Mouse (Mus musculus): Measurements from ENCODE around the gene Lztr1.
A peak's percentile ranks its signal among the peaks of the same experiment; 100 is the strongest.

The Lztr1 gene

GRCm38 (mm10) chr16:17508546-17509239 is at the start of gene Lztr1:
Gene Lztr1 (plus strand): TSS chr16:17508688.
- DNase-seq (ENCODE audit: low spot score in 2 of 2): peak; percentile 84 to 86

GRCm38 (mm10) chr16:17460254-17460653 is 48.2 kb upstream of the Lztr1 start:
- DNase-seq (ENCODE audit: low spot score in 2 of 2): peak; percentile 52 to 64

GRCm38 (mm10) chr16:17461596-17461995 is 46.9 kb upstream of the Lztr1 start:
- peak in 1 of 2 experiments; percentile 12 for DNase-seq (ENCODE audit: low spot score in 2 of 2)

GRCm38 (mm10) chr16:17463184-17463583 is 45.3 kb upstream of the Lztr1 start:
- peak in 1 of 2 experiments; percentile 16 for DNase-seq (ENCODE audit: low spot score in 2 of 2)

- DNase-seq (ENCODE audit: low spot score in 2 of 2): no peak
Observed at GRCm38 (mm10) chr16:17466875-17467663, 41.4 kb upstream of the Lztr1 start.

GRCm38 (mm10) chr16:17472498-17472897 is 36.0 kb upstream of the Lztr1 start:
- no peak for DNase-seq (ENCODE audit: low spot score in 2 of 2)

- peak in 1 of 2 experiments; percentile 23 for DNase-seq (ENCODE audit: low spot score in 2 of 2)
Observed at GRCm38 (mm10) chr16:17474091-17474490, 34.4 kb upstream of the Lztr1 start.

- no peak for DNase-seq (ENCODE audit: low spot score in 2 of 2)
Observed at GRCm38 (mm10) chr16:17474761-17475160, 33.7 kb upstream of the Lztr1 start.

GRCm38 (mm10) chr16:17475326-17475725 is 33.2 kb upstream of the Lztr1 start:
- DNase-seq (ENCODE audit: low spot score in 2 of 2): no peak

- DNase-seq (ENCODE audit: low spot score in 2 of 2): no peak
Observed at GRCm38 (mm10) chr16:17478331-17478943, 30.1 kb upstream of the Lztr1 start.

- no peak for DNase-seq (ENCODE audit: low spot score in 2 of 2)
Observed at GRCm38 (mm10) chr16:17481465-17481864, 27.0 kb upstream of the Lztr1 start.

- no peak for DNase-seq (ENCODE audit: low spot score in 2 of 2)
Observed at GRCm38 (mm10) chr16:17486505-17486904, 22.0 kb upstream of the Lztr1 start.

GRCm38 (mm10) chr16:17488478-17489468 is 19.7 kb upstream of the Lztr1 start:
- DNase-seq (ENCODE audit: low spot score in 2 of 2): peak in 1 of 2 experiments; percentile 15

GRCm38 (mm10) chr16:17489469-17490111 is 18.9 kb upstream of the Lztr1 start, which contains the start of gene Aifm3:
Gene Aifm3 (plus strand): TSS chr16:17489611.
- no peak for DNase-seq (ENCODE audit: low spot score in 2 of 2)

- no peak for DNase-seq (ENCODE audit: low spot score in 2 of 2)
Observed at GRCm38 (mm10) chr16:17491154-17491553, 17.3 kb upstream of the Lztr1 start.

- DNase-seq (ENCODE audit: low spot score in 2 of 2): no peak
Observed at GRCm38 (mm10) chr16:17491896-17492561, 16.5 kb upstream of the Lztr1 start.

GRCm38 (mm10) chr16:17496499-17497305 is 11.8 kb upstream of the Lztr1 start:
- peak in 1 of 2 experiments; percentile 6 for DNase-seq (ENCODE audit: low spot score in 2 of 2)

- DNase-seq (ENCODE audit: low spot score in 2 of 2): no peak
Observed at GRCm38 (mm10) chr16:17499249-17499883, 9.1 kb upstream of the Lztr1 start.

- DNase-seq (ENCODE audit: low spot score in 2 of 2): no peak
Observed at GRCm38 (mm10) chr16:17502681-17503080, 5.8 kb upstream of the Lztr1 start.

Measured in spleen, postnatal 36 days (tissue).